Mouse (Mus musculus) midbrain, postnatal 0 days (tissue): ENCODE results near the gene Gm20738. TPM values are rescaled to one million over a fixed set of nuclear protein-coding genes. Genes with fewer than 3 reads are reported as not detected.
"Not testable (repeated sequence)": the region's sequence is repeated elsewhere in the genome, so short reads cannot be mapped to it uniquely, and the experiment has no call there.

Source experiments
- ATAC-seq: fragments of 200-750 bp; cut with Nextera tagmentation; 2 replicates; pipeline ENCODE4 v1.8.0; 2017; ENCODE audit warnings: moderate number of reproducible peaks, mild to moderate bottlenecking, moderate TSS enrichment, moderate library complexity; ENCODE audit not compliant: low FRiP score
- DNase-seq: peaks from one replicate; pipeline ENCODE4 v3.0.0-alpha.2; 2015; ENCODE audit warnings: low spot score
- H3K27ac ChIP-seq: fragments of 300-500 bp; sonication (generic); 2 replicates; pipeline ENCODE4 v1.5.1; 2014; ENCODE audit warnings: low read depth, mild to moderate bottlenecking, low read length, mixed read lengths
- H3K27me3 ChIP-seq: fragments of 300-500 bp; sonication (generic); 2 replicates; pipeline ENCODE4 v1.6.1; 2014; ENCODE audit warnings: low read length, control low read depth, mixed read lengths; ENCODE audit not compliant: insufficient read depth
- H3K36me3 ChIP-seq: fragments of 300-500 bp; sonication (generic); 2 replicates; pipeline ENCODE4 v1.6.1; 2014; ENCODE audit warnings: low read length, control low read depth, mixed read lengths; ENCODE audit not compliant: insufficient read depth
- H3K4me1 ChIP-seq: fragments of 300-500 bp; sonication (generic); 2 replicates; pipeline ENCODE4 v1.6.1; 2014; ENCODE audit warnings: mild to moderate bottlenecking, control low read depth, antibody characterized with exemption, low read length, mixed read lengths; ENCODE audit not compliant: insufficient read depth
- H3K4me2 ChIP-seq: fragments of 300-500 bp; sonication (generic); 2 replicates; pipeline ENCODE4 v1.6.1; 2014; ENCODE audit warnings: low read depth, mild to moderate bottlenecking, low read length, mixed read lengths; ENCODE audit not compliant: poor library complexity, severe bottlenecking
- H3K4me3 ChIP-seq: fragments of 300-500 bp; sonication (generic); 2 replicates; pipeline ENCODE4 v1.5.1; 2014; ENCODE audit warnings: low read depth, mild to moderate bottlenecking, low read length, moderate library complexity
- H3K9ac ChIP-seq: fragments of 300-500 bp; sonication (generic); replicated peaks from 2 replicates; pipeline ENCODE4 v1.6.1; 2014; ENCODE audit warnings: mild to moderate bottlenecking, low read length, moderate library complexity, mixed read lengths; ENCODE audit not compliant: poor library complexity, severe bottlenecking
- H3K9me3 ChIP-seq: fragments of 300-500 bp; sonication (generic); 2 replicates; pipeline ENCODE4 v1.6.1; 2016; ENCODE audit warnings: low read length, control low read depth
- WGBS: fragments of 180-500 bp; shearing (Covaris S2); extraction: QIAGEN DNeasy Blood & Tissue Kit; methylation state at CpG from one replicate; pipeline ENCODE4 v1.1.7; 2014; 5-methylcytosine and 5-hydroxymethylcytosine counted together
- polyA plus RNA-seq: library from polyadenylated mRNA; unstranded; fragments of >200 nt; fragmentation: Nextera tagmentation; extraction: Ambion mirVana; gene quantifications from 2 replicates; pipeline ENCODE4 v1.2.1, GENCODE M21; 2015
- total RNA-seq: library from RNA; depleted of rRNA; stranded (reverse); fragments of >200 nt; gene quantifications from 2 replicates; pipeline ENCODE4 v1.2.3, GENCODE M21; 2014; rRNA removed

Gene Gm20738
- not detected in 2 replicates for total RNA-seq
- not detected in 2 replicates for polyA plus RNA-seq

- not testable (repeated sequence) for H3K27ac ChIP-seq, H3K4me3 ChIP-seq, H3K4me2 ChIP-seq, H3K9me3 ChIP-seq, H3K4me1 ChIP-seq, H3K9ac ChIP-seq, DNase-seq, ATAC-seq, H3K27me3 ChIP-seq, H3K36me3 ChIP-seq
- 83% methylated on average over 1 of the region's 4 CpGs for WGBS
These were observed at the start of gene Gm20738 for GRCm38 (mm10) chrY:37957511-37957910. Gene Gm20738, plus strand, starts transcription at chrY:37957811.
